Mouse (Mus musculus): Measurements from ENCODE around the gene Zfp36.

GRCm38 (mm10) chr7:28392429-28393271, 12.6 kb upstream of the Zfp36 start, which contains the start of the genes Med29 and Paf1:
- TF ChIP-seq CTCF (conservative IDR thresholded peaks at IDR 0.05; ENCODE audit: insufficient read depth, insufficient read length, low read depth, low read length), result no peak
- TF ChIP-seq POLR2A (IDR thresholded peaks at IDR 0.05; ENCODE audit: low read depth, low read length), result peak; percentile 98

Data from kidney, adult 2 months (tissue).